Mouse (Mus musculus) heart, embryonic 16.5 days (tissue): Measurements from ENCODE around the gene Gm6793. TPM values are rescaled to one million over a fixed set of nuclear protein-coding genes. Genes with fewer than 3 reads are reported as not detected.

Experiments
- ATAC-seq: fragments of 200-750 bp; cut with Nextera tagmentation; replicated peaks from 2 replicates; pipeline ENCODE4 v1.8.0; 2017; ENCODE audit warnings: moderate number of reproducible peaks; ENCODE audit not compliant: insufficient read depth, low FRiP score; ENCODE audit errors: extremely low read depth
- H3K27ac ChIP-seq: fragments of 300-500 bp; sonication (generic); 2 replicates; pipeline ENCODE4 v1.5.1; 2014; ENCODE audit warnings: mild to moderate bottlenecking, low read length, control low read depth, moderate library complexity
- H3K27me3 ChIP-seq: fragments of 300-500 bp; sonication (generic); 2 replicates; pipeline ENCODE4 v1.6.1; 2014; ENCODE audit warnings: low read length, mixed read lengths; ENCODE audit not compliant: control insufficient read depth, insufficient read depth
- H3K36me3 ChIP-seq: fragments of 300-500 bp; sonication (generic); 2 replicates; pipeline ENCODE4 v1.6.1; 2014; ENCODE audit not compliant: control insufficient read depth, insufficient read depth
- H3K4me1 ChIP-seq: fragments of 300-500 bp; sonication (generic); 2 replicates; pipeline ENCODE4 v1.6.1; 2014; ENCODE audit warnings: low read length, mixed read lengths; ENCODE audit not compliant: control insufficient read depth, insufficient read depth
- H3K4me2 ChIP-seq: fragments of 300-500 bp; sonication (generic); 2 replicates; pipeline ENCODE4 v1.6.1; 2014; ENCODE audit warnings: low read depth, mild to moderate bottlenecking, control low read depth, low read length
- H3K4me3 ChIP-seq: fragments of 300-500 bp; sonication (generic); 2 replicates; pipeline ENCODE4 v1.5.1; 2014; ENCODE audit warnings: mild to moderate bottlenecking, control low read depth, low read length
- H3K9ac ChIP-seq: fragments of 300-500 bp; sonication (generic); 2 replicates; pipeline ENCODE4 v1.6.1; 2014; ENCODE audit warnings: low read length, control low read depth
- H3K9me3 ChIP-seq: fragments of 300-500 bp; sonication (generic); replicated peaks from 2 replicates; pipeline ENCODE4 v1.6.1; 2016; ENCODE audit warnings: low read length; ENCODE audit not compliant: control insufficient read depth
- WGBS: fragments of 180-500 bp; shearing (Covaris S2); extraction: QIAGEN DNeasy Blood & Tissue Kit; methylation state at CpG from one replicate; pipeline ENCODE4 v1.1.7; 2014; 5-methylcytosine and 5-hydroxymethylcytosine counted together
- polyA plus RNA-seq: library from polyadenylated mRNA; unstranded; fragments of >200 nt; fragmentation: Nextera tagmentation; extraction: Ambion mirVana; gene quantifications from 2 replicates; pipeline ENCODE4 v1.2.1, GENCODE M21; 2015

The Gm6793 gene
- polyA plus RNA-seq, 1 experiment from 2014 or later = 0.20 TPM

GRCm38 (mm10) chr8:111992703-111993039 is 22.2 kb downstream of the Gm6793 start:
- Histone ChIP-seq H3K9me3 (no peaks in the 10 kb centered on the region), H3K36me3 (peaks cover 39% of the 10 kb centered on the region), H3K27ac (no peak overlapping the region), H3K4me3 (peak overlapping the region; percentile 80; the same call in 1 of the 2 replicates), H3K27me3 (no peaks in the 10 kb centered on the region), H3K4me1 (peaks cover 6% of the 10 kb centered on the region), H3K9ac (no peak overlapping the region), H3K4me2 (peak overlapping the region; percentile 78; the same call in 1 of the 2 replicates)
- no peak for ATAC-seq
- 60% methylated on average over 3 of the region's 3 CpGs for WGBS

GRCm38 (mm10) chr8:111992013-111992702 is 22.7 kb downstream of the Gm6793 start, which contains the start of gene Adat1:
TSS of gene Adat1 (minus strand) at chr8:111992302.
- 3% methylated on average over 32 of the region's 33 CpGs for WGBS
- H3K9ac ChIP-seq = peak within 1 kb of the TSS; percentile 89
- no peak within 1 kb of the TSS for H3K27ac ChIP-seq
- no peaks in the 10 kb centered on the region for H3K27me3 ChIP-seq
- H3K4me3 ChIP-seq = peak within 1 kb of the TSS; percentile 80
- H3K4me2 ChIP-seq = peak within 1 kb of the TSS; percentile 78
- ATAC-seq = peak; percentile 91
- H3K4me1 ChIP-seq = peaks cover 6% of the 10 kb centered on the region
- H3K9me3 ChIP-seq = no peaks in the 10 kb centered on the region
- H3K36me3 ChIP-seq = peaks cover 35% of the 10 kb centered on the region

GRCm38 (mm10) chr8:111991278-111991677 is 23.6 kb downstream of the Gm6793 start:
- Histone ChIP-seq H3K4me3 (peak overlapping the region; percentile 80), H3K9ac (peak overlapping the region; percentile 89), H3K27me3 (no peaks in the 10 kb centered on the region), H3K9me3 (no peaks in the 10 kb centered on the region), H3K27ac (no peak overlapping the region), H3K4me1 (peaks cover 6% of the 10 kb centered on the region), H3K36me3 (peaks cover 33% of the 10 kb centered on the region), H3K4me2 (peak overlapping the region; percentile 78)
- ATAC-seq = no peak
- WGBS = 61% methylated on average over 8 of the region's 8 CpGs

GRCm38 (mm10) chr8:111989911-111990310 is 24.9 kb downstream of the Gm6793 start:
- Histone ChIP-seq H3K4me2 (no peak overlapping the region), H3K27me3 (no peaks in the 10 kb centered on the region), H3K9me3 (no peaks in the 10 kb centered on the region), H3K4me1 (peaks cover 6% of the 10 kb centered on the region), H3K9ac (no peak overlapping the region), H3K27ac (no peak overlapping the region), H3K36me3 (peaks cover 24% of the 10 kb centered on the region), H3K4me3 (no peak overlapping the region)
- WGBS = 14% methylated on average over 7 of the region's 7 CpGs
- ATAC-seq = no peak

GRCm38 (mm10) chr8:111984511-111984910 is 30.3 kb downstream of the Gm6793 start:
- Histone ChIP-seq H3K27ac (no peak overlapping the region), H3K4me1 (no peaks in the 10 kb centered on the region; the same call in 1 of the 2 replicates), H3K36me3 (peaks cover 18% of the 10 kb centered on the region), H3K4me2 (no peak overlapping the region), H3K27me3 (no peaks in the 10 kb centered on the region), H3K9ac (no peak overlapping the region), H3K9me3 (no peaks in the 10 kb centered on the region), H3K4me3 (no peak overlapping the region)
- 49% methylated on average over 10 of the region's 10 CpGs for WGBS
- 0 out of 2 replicates have a peak, but pooled peaks have one; percentile 37 for ATAC-seq

GRCm38 (mm10) chr8:111982116-111982515 is 32.7 kb downstream of the Gm6793 start:
- WGBS = 72% methylated on average over 7 of the region's 7 CpGs
- H3K27me3 ChIP-seq = no peaks in the 10 kb centered on the region
- no peak overlapping the region for H3K27ac ChIP-seq
- peaks cover 7% of the 10 kb centered on the region; the same call in 1 of the 2 replicates for H3K36me3 ChIP-seq
- no peaks in the 10 kb centered on the region; the same call in 1 of the 2 replicates for H3K4me1 ChIP-seq
- no peak overlapping the region for H3K4me2 ChIP-seq
- H3K4me3 ChIP-seq = no peak overlapping the region
- no peak for ATAC-seq
- no peak overlapping the region for H3K9ac ChIP-seq
- no peaks in the 10 kb centered on the region for H3K9me3 ChIP-seq

GRCm38 (mm10) chr8:111978147-111978546 is 36.7 kb downstream of the Gm6793 start:
- H3K4me1 ChIP-seq = no peaks in the 10 kb centered on the region
- no peak overlapping the region for H3K27ac ChIP-seq
- WGBS = 79% methylated on average over 10 of the region's 10 CpGs
- no peak overlapping the region for H3K4me2 ChIP-seq
- no peak overlapping the region for H3K4me3 ChIP-seq
- ATAC-seq = no peak
- no peaks in the 10 kb centered on the region for H3K27me3 ChIP-seq
- H3K9ac ChIP-seq = no peak overlapping the region
- peaks cover 11% of the 10 kb centered on the region for H3K36me3 ChIP-seq
- H3K9me3 ChIP-seq = peaks cover 3% of the 10 kb centered on the region; the same call in 1 of the 2 replicates

- ATAC-seq = peak; percentile 58; the same call in 1 of the 2 replicates
- Histone ChIP-seq H3K9ac (no peak overlapping the region), H3K27ac (no peak overlapping the region), H3K9me3 (peaks cover 3% of the 10 kb centered on the region; the same call in 1 of the 2 replicates), H3K4me1 (no peaks in the 10 kb centered on the region), H3K27me3 (no peaks in the 10 kb centered on the region), H3K4me2 (no peak overlapping the region), H3K36me3 (peaks cover 11% of the 10 kb centered on the region), H3K4me3 (no peak overlapping the region)
- WGBS = 72% methylated on average over 2 of the region's 2 CpGs
Observed at GRCm38 (mm10) chr8:111976326-111976725, 38.5 kb downstream of the Gm6793 start.

- Histone ChIP-seq H3K27me3 (no peaks in the 10 kb centered on the region), H3K4me1 (no peaks in the 10 kb centered on the region), H3K4me3 (no peak overlapping the region), H3K9me3 (peaks cover 3% of the 10 kb centered on the region; the same call in 1 of the 2 replicates), H3K36me3 (peaks cover 11% of the 10 kb centered on the region), H3K4me2 (no peak overlapping the region), H3K9ac (no peak overlapping the region), H3K27ac (no peak overlapping the region)
- no peak for ATAC-seq
- WGBS = 96% methylated on average over 2 of the region's 2 CpGs
Observed at GRCm38 (mm10) chr8:111975706-111976105, 39.1 kb downstream of the Gm6793 start.
